Mouse (Mus musculus): ENCODE measurements around the gene Crtc1.

Crtc1 gene

DNA sequence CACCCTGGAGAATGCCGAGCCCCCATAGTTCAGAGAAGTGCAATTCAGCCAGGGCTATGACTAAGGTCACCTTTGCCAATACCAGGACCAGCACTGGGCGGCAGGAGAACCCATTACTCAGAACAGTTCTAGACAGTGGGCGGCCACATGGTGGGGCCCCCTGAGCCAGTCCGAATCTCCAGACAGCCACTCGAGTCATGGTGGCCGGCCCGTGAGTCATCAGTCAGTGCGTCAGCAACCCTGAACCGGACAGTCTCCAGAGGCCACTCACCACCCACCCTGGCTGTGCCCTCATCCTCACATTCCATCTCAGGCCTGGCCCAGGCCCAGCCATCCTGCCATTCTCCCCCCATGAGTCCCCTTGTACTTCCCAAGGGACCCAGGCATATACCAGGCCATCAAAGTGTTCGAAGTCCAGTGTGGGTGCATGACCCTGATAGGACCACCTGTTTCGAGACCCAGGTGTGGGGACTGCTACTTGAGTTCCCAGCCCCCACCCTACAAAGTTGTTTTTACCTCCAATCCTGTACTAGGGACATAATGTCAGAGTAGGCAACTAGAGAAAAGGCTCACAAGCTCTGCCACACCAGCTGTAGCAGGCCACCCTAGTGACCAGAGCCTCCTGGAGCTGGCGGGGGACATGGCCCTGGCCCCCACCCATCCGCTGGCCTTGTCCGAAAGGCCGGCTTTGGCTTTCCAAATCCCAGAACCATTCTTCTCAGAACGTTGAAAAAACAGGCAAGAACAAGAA, 22.6 kb upstream of the Crtc1 start:
- DNase-seq: no peak

DNA sequence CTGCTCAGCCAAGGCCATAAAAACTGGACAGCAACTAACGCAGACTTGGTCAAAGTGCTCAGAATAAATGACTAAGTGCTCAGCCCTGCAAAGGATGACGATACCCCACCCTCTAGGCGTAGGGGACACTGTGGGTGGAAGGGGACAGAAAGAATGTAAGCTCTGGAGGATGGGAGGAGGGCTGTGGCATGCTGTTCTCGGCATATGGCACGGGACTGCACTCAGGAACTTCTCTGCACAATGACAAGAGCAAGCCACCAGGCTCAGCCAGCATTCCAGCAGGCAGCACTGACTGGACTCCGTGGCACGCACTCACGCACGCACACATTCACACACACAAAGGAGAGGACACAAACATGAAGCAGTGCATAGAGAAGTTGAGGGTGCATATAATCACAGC, 21.2 kb upstream of the Crtc1 start:
- DNase-seq: no peak

DNA sequence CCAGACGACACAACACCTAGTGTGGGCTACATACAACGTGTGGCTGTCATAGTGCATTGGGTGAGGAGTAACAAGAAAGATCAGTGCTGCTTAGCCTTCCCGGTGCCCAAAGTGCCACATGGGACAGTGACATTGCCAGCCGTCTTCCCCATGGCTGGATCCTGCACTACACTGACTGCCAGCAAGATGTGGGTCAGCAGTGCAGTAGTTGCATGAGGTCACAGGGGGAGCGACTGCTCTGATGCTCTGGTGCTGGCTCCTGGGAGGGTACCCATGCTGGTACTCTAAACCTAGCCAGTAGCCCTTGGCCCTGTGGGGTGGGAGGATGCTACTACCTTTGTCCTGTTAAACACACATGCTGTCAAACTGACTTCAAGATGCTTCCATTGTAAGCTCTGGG, 20.8 kb upstream of the Crtc1 start:
- DNase-seq: no peak

- DNase-seq: no peak
Observed at GRCm38 (mm10) chr8:70459636-70460035, 20.3 kb upstream of the Crtc1 start.

- no peak for DNase-seq
Observed at GRCm38 (mm10) chr8:70458462-70458861, 19.1 kb upstream of the Crtc1 start.

DNA sequence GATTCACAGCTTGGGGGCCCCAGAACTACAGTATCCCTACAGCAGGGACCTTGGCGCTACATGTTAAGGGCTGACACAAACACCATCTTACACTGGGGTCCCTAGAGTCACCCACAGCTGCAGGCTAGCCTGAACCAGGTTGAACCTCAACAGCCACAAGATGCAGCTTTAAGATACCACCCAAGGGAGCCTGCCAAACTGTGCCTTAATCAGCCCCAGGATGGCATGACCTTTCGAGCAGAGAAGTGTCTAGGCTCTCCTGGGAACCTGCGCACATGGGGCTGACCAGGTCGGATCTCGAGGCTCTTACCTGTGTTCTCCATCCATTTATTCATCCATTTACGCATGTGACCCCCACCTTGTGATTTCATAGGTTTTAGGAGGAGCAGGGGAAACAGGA, 18.5 kb upstream of the Crtc1 start:
- DNase-seq: no peak

DNA sequence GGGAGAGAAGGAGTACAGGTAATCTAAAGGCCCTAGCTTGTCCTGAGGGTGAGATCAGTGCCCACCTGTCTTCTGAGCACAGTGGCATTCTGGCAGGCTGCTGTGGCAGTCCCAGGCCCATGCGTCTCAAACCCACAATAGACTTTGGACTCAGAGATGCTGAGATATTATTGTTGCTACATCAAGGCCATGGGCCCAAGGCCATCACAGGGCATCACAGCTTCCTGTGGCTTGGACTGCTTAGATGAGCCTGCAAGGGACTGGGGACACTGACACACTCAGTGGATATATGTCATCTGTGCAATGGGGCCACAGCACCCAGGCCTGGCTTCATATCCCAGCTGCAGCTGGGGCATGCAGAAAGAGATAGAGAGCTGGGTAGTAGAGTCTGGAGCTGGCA, 17.6 kb upstream of the Crtc1 start:
- DNase-seq: no peak

GRCm38 (mm10) chr8:70453852-70454251, 14.5 kb upstream of the Crtc1 start:
- no peak for DNase-seq

GRCm38 (mm10) chr8:70452196-70452966, 13.0 kb upstream of the Crtc1 start:
- DNase-seq: no peak

GRCm38 (mm10) chr8:70447639-70448420, 8.5 kb upstream of the Crtc1 start:
- DNase-seq: no peak

- DNase-seq: no peak
Observed at GRCm38 (mm10) chr8:70445988-70446387, 6.6 kb upstream of the Crtc1 start.

GRCm38 (mm10) chr8:70443326-70443725, 3.9 kb upstream of the Crtc1 start:
- DNase-seq: no peak

GRCm38 (mm10) chr8:70441565-70441964, 2.2 kb upstream of the Crtc1 start:
- DNase-seq: no peak

GRCm38 (mm10) chr8:70440246-70440645, 867 bp upstream of the Crtc1 start:
- DNase-seq: no peak

- no peak for DNase-seq
Observed at GRCm38 (mm10) chr8:70439848-70440179, 435 bp upstream of the Crtc1 start.

- no peak for DNase-seq
Observed at GRCm38 (mm10) chr8:70438423-70438822, 956 bp downstream of the Crtc1 start.

GRCm38 (mm10) chr8:70435156-70435555, 4.2 kb downstream of the Crtc1 start:
- no peak for DNase-seq

- no peak for DNase-seq
Observed at GRCm38 (mm10) chr8:70432991-70433536, 6.3 kb downstream of the Crtc1 start.

DNA sequence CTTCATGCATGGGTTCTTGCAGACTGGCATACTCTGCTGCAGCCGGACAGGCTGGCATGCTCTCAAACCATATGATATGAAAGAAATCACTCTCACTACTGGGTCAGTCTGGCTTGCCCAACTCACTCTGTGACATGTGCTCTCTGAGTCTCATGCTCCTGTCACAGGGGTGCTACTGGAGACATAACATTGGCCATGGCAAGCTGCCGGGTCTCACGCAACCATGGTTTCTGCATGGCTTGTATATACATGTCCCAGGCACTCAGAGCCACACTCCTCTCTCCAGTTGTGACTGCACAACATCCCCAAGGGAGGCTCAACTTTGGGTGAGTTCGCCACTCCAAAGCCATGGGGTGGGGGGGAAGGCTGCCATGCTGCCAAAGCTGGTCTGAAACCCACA, 8.2 kb downstream of the Crtc1 start:
- DNase-seq: no peak

- no peak for DNase-seq
Observed at GRCm38 (mm10) chr8:70426300-70426907, 13.0 kb downstream of the Crtc1 start.

- DNase-seq: no peak
Observed at GRCm38 (mm10) chr8:70422722-70423121, 16.7 kb downstream of the Crtc1 start.

DNA sequence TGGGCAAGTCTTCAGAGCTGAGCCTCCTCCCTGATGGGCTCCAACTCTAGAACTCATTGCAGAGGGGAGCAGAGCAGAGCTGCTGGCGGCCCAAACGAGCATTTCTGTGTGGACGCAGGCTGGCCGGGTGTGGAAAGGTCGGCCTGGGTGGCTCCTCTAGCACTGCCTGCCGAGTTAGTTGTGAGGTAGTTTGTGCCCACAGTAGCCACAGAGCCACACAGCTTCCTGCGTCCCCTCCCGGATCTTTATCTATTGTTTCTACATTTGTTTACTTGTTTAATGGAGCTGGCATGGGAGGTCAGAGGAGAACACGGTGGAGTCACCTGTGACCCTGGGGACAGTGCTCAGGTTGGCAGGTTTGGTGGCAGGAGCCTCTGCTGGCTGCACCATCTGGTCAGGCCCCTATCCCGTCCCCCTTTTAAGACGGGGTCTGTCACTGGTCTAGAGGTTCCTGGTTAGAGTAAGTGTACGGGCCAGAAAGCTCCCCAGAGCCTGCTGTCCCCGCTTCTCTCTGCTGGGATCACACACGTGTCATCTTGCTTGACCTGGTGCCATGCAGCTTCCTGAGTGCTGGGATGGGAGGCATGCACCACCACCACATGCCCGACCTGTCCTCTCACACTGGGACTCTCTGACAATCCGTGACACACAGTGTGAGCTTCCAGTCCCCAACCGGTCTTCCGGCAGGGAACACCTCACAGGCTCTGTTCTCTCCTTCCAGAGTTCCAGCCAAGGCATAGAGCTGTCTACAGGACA, 17.9 kb downstream of the Crtc1 start:
- DNase-seq: no peak
